Mouse (Mus musculus) neural tube, embryonic 15.5 days (tissue): ENCODE results near the gene Me3. TPM values are rescaled to one million over a fixed set of nuclear protein-coding genes. Genes with fewer than 3 reads are reported as not detected.

ENCODE experiments used
- ATAC-seq: fragments of 200-750 bp; cut with Nextera tagmentation; 2 replicates; pipeline ENCODE4 v1.8.0; 2017; ENCODE audit warnings: mild to moderate bottlenecking, moderate TSS enrichment, moderate library complexity; ENCODE audit not compliant: low FRiP score
- H3K27ac ChIP-seq: fragments of 300-500 bp; sonication (generic); replicated peaks from 2 replicates; pipeline ENCODE4 v1.5.1; 2015; ENCODE audit warnings: mild to moderate bottlenecking, inconsistent platforms
- H3K27me3 ChIP-seq: fragments of 300-500 bp; sonication (generic); replicated peaks from 2 replicates; pipeline ENCODE4 v1.6.1; 2015; ENCODE audit warnings: inconsistent platforms
- H3K36me3 ChIP-seq: fragments of 300-500 bp; sonication (generic); 2 replicates; pipeline ENCODE4 v1.6.1; 2015; ENCODE audit warnings: inconsistent platforms
- H3K4me1 ChIP-seq: fragments of 300-500 bp; sonication (generic); 2 replicates; pipeline ENCODE4 v1.6.1; 2015; ENCODE audit warnings: inconsistent platforms
- H3K4me2 ChIP-seq: fragments of 300-500 bp; sonication (generic); 2 replicates; pipeline ENCODE4 v1.6.1; 2015; ENCODE audit warnings: inconsistent platforms, mild to moderate bottlenecking, moderate library complexity
- H3K4me3 ChIP-seq: fragments of 300-500 bp; sonication (generic); replicated peaks from 2 replicates; pipeline ENCODE4 v1.5.1; 2015; ENCODE audit warnings: mild to moderate bottlenecking, inconsistent platforms
- H3K9ac ChIP-seq: fragments of 300-500 bp; sonication (generic); replicated peaks from 2 replicates; pipeline ENCODE4 v1.6.1; 2015; ENCODE audit warnings: mild to moderate bottlenecking, inconsistent platforms
- H3K9me3 ChIP-seq: fragments of 300-500 bp; sonication (generic); replicated peaks from 2 replicates; pipeline ENCODE4 v1.6.1; 2016; ENCODE audit warnings: inconsistent platforms
- WGBS: fragments of 180-500 bp; shearing (Covaris S2); methylation state at CpG from one replicate; pipeline ENCODE4 v1.1.7; 2015; ENCODE audit warnings: mixed read lengths; 5-methylcytosine and 5-hydroxymethylcytosine counted together
- polyA plus RNA-seq: library from polyadenylated mRNA; unstranded; fragments of >200 nt; fragmentation: Nextera tagmentation; extraction: Ambion mirVana; gene quantifications from 2 replicates; pipeline ENCODE4 v1.2.1, GENCODE M21; 2015

The Me3 gene
- polyA plus RNA-seq, 1 experiment from 2014 or later: 19.1 TPM

DNA sequence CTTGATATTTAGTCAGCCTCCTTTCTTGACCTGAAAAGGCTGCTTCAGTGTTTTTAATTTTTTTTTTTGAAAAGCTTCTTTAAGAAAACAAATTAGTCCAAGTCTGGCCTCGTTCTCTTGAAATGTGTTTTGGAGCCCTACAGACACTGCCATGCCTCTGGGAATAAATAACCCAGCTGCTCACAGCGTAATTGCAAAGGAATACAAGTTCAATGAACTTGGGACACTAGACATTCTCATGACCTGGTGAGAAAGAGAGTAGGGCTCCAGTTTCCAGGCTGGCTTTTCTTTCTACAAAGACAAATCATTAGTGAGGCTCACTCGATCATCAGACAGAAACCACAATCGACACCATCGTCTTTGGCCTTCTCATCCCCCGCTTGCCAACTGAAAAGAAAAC is 37.3 kb downstream of the Me3 start:
- ATAC-seq: no peak
- Histone ChIP-seq H3K9me3 (no peaks in the 10 kb centered on the region), H3K9ac (no peak overlapping the region), H3K4me1 (no peaks in the 10 kb centered on the region), H3K4me2 (no peak overlapping the region), H3K27me3 (no peaks in the 10 kb centered on the region), H3K27ac (no peak overlapping the region), H3K4me3 (no peak overlapping the region), H3K36me3 (no peaks in the 10 kb centered on the region)
- WGBS: 62% methylated on average over 6 of the region's 6 CpGs

DNA sequence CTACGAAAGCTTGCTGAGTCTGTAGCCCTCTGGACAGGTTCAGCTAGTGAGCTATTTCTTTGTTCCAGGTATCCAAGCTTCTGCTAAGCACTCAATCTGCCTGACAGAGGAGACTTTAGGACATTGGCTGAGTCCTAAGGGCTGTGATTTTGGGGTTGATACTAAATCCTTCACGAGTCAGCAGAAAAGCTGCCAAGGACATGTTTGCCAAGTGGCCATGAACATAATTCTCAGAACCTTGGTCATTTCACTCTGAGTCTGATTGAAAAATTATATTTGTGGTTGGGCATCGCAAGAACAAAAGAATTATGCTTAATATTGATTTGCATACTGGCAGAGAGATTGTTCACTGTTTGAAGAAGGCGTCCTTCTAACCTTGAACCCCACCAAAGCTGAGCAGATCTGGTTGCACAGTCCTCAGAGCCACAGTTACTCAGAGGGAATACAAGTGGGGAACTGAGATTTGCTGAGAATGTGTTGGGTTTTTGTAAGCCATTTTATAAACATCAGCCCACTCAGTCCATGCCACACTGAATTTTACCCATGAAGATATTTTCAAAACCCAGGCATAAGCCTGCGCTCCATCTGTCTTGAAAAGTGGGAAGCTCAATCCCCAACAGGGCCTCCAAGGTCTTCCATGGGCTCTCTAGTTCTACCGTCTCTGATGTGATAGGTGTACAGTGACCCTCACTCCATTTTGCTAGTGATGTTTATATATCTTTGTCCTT is 39.1 kb downstream of the Me3 start:
- Histone ChIP-seq H3K27ac (no peak overlapping the region), H3K4me3 (no peak overlapping the region), H3K36me3 (no peaks in the 10 kb centered on the region), H3K9me3 (no peaks in the 10 kb centered on the region), H3K4me1 (no peaks in the 10 kb centered on the region), H3K4me2 (no peak overlapping the region), H3K27me3 (no peaks in the 10 kb centered on the region), H3K9ac (no peak overlapping the region)
- no peak for ATAC-seq
- 89% methylated on average over 6 of the region's 6 CpGs for WGBS

DNA sequence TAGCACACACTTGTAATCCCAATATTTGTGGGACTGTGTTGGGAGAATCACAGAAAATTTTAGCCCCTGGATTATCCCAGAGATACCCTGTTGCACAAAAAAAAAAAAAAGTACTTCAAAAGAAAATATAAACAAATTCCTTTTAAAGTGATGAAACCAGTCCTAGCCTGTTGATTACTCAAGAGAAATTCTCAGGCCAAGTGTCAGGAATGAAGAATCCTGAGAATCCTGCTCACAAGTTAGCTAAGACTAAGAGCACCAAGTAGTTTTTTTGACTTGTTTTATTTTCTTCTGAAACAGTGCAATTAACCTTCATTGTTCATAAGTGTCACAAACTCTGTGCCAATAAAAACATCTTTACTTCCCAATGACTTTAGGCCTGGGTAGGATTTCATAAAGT is 44.0 kb downstream of the Me3 start:
- Histone ChIP-seq H3K36me3 (no peaks in the 10 kb centered on the region), H3K4me3 (no peak overlapping the region), H3K27me3 (no peaks in the 10 kb centered on the region), H3K9me3 (no peaks in the 10 kb centered on the region), H3K4me1 (no peaks in the 10 kb centered on the region), H3K27ac (no peak overlapping the region), H3K4me2 (no peak overlapping the region), H3K9ac (no peak overlapping the region)
- ATAC-seq: no peak

DNA sequence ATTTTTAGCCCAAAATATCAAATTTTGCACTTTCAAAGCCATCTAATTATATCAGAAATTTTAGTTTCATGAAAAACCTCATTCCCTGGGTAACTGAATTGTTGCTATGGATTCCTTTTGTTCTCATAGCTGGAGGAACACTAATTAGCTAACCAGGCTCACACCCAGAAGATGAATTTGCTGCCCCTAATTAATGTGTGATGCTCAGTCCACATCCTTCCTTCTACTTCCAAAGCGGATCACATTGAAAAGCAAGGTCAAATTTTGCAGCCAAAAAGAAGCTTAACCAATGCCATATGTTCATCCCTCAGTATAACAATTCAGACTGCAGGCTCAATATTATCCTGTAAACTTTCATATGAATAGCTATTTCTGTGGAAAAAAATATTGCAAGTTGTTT is 45.7 kb downstream of the Me3 start:
- no peaks in the 10 kb centered on the region for H3K9me3 ChIP-seq
- no peak overlapping the region for H3K9ac ChIP-seq
- WGBS: 64% methylated on average over 1 of the region's 1 CpGs
- no peak for ATAC-seq
- H3K4me2 ChIP-seq: no peak overlapping the region
- H3K27me3 ChIP-seq: no peaks in the 10 kb centered on the region
- H3K36me3 ChIP-seq: no peaks in the 10 kb centered on the region
- no peaks in the 10 kb centered on the region for H3K4me1 ChIP-seq
- H3K27ac ChIP-seq: no peak overlapping the region
- no peak overlapping the region for H3K4me3 ChIP-seq

DNA sequence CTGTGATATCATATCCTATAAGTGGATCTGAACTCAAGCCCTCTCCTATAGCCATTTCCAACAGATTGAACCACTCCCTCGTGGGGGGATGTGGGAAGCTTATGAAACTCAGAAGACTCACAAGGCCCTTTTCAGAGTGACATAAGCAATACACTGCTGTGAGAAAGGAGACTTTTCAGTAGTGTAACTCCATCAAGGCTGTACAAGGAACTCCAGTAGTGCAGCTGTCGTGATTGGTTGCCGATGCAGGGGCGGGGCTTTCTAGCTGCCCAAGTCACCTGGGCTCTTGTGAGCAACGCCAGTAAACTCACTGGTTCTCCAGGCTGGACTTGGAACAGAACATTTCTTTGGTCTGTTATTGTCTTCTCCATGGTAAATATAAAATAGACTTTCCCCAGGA is 46.5 kb downstream of the Me3 start:
- Histone ChIP-seq H3K4me2 (no peak overlapping the region), H3K36me3 (no peaks in the 10 kb centered on the region), H3K4me1 (no peaks in the 10 kb centered on the region), H3K27me3 (no peaks in the 10 kb centered on the region), H3K4me3 (no peak overlapping the region), H3K27ac (no peak overlapping the region), H3K9ac (no peak overlapping the region), H3K9me3 (no peaks in the 10 kb centered on the region)
- WGBS: 89% methylated on average over 5 of the region's 5 CpGs
- no peak for ATAC-seq

DNA sequence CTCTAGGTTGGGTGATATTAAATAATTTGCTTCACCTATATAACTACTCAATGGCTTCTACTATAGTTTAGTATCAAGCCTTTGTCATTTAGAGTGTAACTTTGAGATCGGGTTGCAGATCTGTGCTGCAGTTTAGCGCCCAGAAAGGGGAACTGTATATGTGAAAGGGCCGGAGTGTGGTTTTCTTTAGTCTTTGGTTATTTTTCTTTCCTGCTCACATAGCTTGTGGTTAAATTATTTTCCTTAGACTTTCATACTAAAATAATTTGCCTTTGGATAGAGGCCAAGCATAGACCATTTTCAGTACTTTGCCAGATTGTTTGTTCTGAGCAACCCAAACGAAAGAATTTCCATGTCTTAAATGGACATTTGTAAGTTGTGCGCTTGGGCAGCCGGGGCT is 46.9 kb downstream of the Me3 start:
- Histone ChIP-seq H3K9me3 (no peaks in the 10 kb centered on the region), H3K4me1 (no peaks in the 10 kb centered on the region), H3K9ac (no peak overlapping the region), H3K36me3 (no peaks in the 10 kb centered on the region), H3K27ac (no peak overlapping the region), H3K27me3 (no peaks in the 10 kb centered on the region), H3K4me3 (no peak overlapping the region), H3K4me2 (no peak overlapping the region)
- 89% methylated on average over 6 of the region's 6 CpGs for WGBS
- no peak for ATAC-seq

DNA sequence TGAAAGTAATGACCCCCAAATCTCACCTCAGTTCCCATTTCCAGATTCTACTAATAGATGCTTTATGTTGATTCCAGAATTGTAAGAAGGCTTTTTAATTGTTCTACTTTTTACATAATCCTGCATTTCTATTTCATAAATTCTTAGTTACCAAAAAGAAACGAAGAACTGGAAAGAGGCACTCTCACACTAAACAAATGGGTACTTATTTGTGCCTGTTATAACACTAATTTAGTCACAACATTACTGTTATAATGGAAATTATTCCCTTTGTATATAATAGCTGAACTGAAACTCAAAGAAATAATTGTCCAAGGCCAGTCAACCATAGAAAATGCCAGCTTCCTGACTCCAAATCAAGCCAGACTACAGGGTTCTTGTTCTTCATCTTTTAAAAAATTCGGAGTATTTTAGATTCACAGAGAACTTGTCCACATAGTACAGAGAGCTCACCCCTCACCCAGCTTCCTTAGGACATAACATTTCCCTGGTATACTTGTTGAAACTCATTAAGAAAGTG is 47.5 kb downstream of the Me3 start:
- Histone ChIP-seq H3K27me3 (no peaks in the 10 kb centered on the region), H3K36me3 (no peaks in the 10 kb centered on the region), H3K27ac (no peak overlapping the region), H3K9me3 (no peaks in the 10 kb centered on the region), H3K4me2 (no peak overlapping the region), H3K9ac (no peak overlapping the region), H3K4me3 (no peak overlapping the region), H3K4me1 (no peaks in the 10 kb centered on the region)
- ATAC-seq: no peak
- WGBS: 46% methylated on average over 2 of the region's 2 CpGs

DNA sequence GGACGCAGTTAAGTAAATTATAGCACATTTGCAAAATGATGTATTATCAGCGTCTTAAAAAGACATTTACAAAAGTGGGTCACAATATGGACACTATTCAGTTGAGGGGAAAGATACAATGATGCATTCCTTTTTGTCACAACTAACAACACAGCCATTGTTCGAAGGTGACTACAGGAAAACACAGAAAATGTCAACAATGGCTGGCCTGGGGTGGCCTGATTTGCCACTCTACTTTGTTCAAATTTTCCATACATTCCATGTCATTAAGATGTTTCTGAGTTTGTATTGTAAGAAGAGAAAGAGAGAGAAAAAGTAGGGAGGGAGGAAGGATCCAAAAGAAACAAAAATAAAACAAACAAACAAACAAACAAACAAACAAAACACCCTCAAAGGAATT is 48.7 kb downstream of the Me3 start:
- Histone ChIP-seq H3K4me1 (no peaks in the 10 kb centered on the region), H3K4me2 (no peak overlapping the region), H3K9ac (no peak overlapping the region), H3K4me3 (no peak overlapping the region), H3K9me3 (no peaks in the 10 kb centered on the region), H3K27me3 (no peaks in the 10 kb centered on the region), H3K36me3 (no peaks in the 10 kb centered on the region), H3K27ac (no peak overlapping the region)
- ATAC-seq: no peak
- 66% methylated on average over 3 of the region's 3 CpGs for WGBS

DNA sequence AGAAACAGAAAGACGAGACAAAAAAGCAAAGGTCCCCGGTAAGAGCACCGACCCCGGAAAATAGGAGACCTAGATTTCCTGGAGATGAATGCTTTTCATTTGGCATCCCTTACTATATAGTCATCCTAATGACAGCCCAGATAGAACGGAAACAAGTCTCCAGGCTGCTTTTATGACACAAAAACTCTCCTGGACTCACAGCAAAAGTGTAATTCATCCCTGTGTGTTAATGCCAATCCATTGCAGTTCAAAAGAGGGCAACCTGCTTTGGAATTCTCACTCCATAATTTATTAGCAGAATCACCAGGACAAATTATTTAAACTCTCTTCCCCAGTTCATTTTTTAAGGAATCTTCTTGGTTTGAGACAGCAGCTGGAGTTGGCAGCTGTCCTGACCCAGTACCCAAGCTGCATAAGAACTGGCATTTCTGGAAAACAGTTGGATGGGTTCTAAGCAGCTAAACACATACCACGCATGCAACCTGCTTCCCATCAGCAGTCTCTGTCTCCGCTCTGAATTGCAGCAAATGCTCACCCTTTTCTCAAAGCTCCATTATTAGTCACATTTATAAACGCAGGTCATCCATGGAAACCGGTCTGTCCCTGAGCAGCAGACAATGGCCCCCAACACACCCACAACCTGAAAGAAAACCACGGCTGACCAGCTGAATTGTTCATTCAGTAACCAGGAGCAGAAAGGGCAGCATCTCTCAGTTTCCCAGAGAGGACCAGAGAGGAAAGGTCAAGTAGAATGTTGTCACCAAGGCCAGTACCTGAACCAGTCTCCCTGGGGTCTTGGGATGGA is 49.7 kb downstream of the Me3 start:
- Histone ChIP-seq H3K9me3 (no peaks in the 10 kb centered on the region), H3K4me1 (no peaks in the 10 kb centered on the region), H3K36me3 (no peaks in the 10 kb centered on the region), H3K27ac (no peak overlapping the region), H3K4me3 (no peak overlapping the region), H3K27me3 (no peaks in the 10 kb centered on the region), H3K4me2 (no peak overlapping the region), H3K9ac (no peak overlapping the region)
- WGBS: 60% methylated on average over 10 of the region's 10 CpGs
- ATAC-seq: no peak

DNA sequence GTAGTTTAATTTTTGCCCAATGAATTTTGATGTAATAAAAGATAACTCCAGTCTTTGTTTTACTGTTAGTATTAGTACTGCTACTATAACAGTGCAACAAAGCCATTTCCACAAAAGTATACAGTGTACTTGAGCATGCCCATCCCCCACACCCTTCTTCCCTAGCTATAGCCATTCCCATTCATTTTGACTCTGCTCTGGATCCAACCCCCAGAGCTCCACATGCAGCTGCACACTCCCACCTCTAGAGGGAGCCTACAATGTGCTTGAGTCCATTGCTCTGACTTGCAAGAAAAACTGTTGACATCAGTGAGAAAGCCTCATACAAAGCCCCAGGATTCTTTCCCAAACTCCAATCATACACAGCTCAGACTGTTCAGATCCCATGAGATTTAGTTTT is 66.0 kb downstream of the Me3 start:
- no peak overlapping the region for H3K4me3 ChIP-seq
- ATAC-seq: no peak

DNA sequence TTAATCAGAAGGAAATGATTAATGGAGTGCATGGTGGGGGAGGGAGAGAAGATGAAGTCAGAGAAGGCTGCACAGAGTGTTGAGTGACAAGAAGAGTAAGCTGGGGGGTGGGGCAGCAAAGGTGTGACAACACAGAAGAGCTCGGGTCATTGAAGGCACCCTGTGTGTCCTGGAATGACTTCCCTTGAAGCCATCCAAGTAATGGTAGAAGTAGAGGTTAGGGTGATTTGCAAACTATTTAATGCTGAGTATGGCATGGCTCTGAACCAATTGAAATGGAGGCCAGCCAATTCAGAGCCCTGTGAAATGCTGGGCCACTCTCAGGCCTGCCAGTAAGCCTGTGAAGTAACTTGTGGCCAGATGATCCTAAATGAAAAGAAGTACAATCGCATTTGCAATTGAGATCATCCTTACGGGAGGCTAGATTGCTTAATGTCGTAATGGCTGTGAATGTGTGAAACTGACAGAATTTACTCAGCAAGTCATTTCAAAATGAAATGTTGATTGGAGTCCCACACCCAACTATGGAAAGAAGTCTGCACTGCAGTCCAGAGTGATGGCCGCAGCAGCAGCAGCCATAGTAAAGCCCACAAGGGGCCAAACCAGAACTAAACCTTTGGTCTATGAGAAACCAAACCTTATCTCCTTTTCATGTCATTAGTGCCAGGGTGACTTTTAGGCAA is 67.6 kb downstream of the Me3 start:
- H3K4me1 ChIP-seq: no peaks in the 10 kb centered on the region
- no peaks in the 10 kb centered on the region for H3K9me3 ChIP-seq
- H3K4me2 ChIP-seq: no peak overlapping the region
- H3K4me3 ChIP-seq: no peak overlapping the region
- H3K27ac ChIP-seq: no peak overlapping the region
- ATAC-seq: no peak
- H3K36me3 ChIP-seq: no peaks in the 10 kb centered on the region
- WGBS: 69% methylated on average over 5 of the region's 5 CpGs
- no peaks in the 10 kb centered on the region for H3K27me3 ChIP-seq
- no peak overlapping the region for H3K9ac ChIP-seq

More for the DNA sequence above, 66.0 kb downstream of the Me3 start:
- Histone ChIP-seq H3K27ac (no peak overlapping the region), H3K36me3 (no peaks in the 10 kb centered on the region), H3K27me3 (no peaks in the 10 kb centered on the region), H3K4me1 (no peaks in the 10 kb centered on the region), H3K9ac (no peak overlapping the region), H3K4me2 (no peak overlapping the region), H3K9me3 (no peaks in the 10 kb centered on the region)

DNA sequence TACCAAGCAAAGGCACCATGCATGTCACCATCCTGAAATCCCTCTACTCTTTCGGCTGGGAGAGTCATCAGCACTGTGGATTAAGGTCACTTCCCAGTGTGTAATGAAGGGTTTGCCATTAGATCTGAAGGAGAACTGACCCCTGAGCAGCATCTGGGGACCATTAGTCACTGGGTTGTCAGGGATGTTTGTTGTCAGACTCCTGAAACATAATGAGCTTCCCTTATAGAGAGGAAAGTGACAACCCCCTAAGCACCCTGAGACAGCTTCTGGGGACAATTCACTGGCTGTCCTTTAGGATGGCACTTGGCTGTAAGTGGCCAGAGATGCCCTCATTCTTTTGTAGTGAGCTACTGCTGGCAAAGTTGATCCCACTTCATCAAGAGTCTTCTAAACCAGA is 68.3 kb downstream of the Me3 start:
- 44% methylated on average over 1 of the region's 1 CpGs for WGBS
- Histone ChIP-seq H3K27ac (no peak overlapping the region), H3K4me1 (no peaks in the 10 kb centered on the region), H3K9me3 (no peaks in the 10 kb centered on the region), H3K36me3 (no peaks in the 10 kb centered on the region), H3K9ac (no peak overlapping the region), H3K4me3 (no peak overlapping the region), H3K27me3 (no peaks in the 10 kb centered on the region), H3K4me2 (no peak overlapping the region)
- no peak for ATAC-seq
